Mouse (Mus musculus) megakaryocyte-erythroid progenitor cell, adult 5-6 weeks (primary cell): ENCODE results near the gene Tssc4. TPM values are rescaled to one million over a fixed set of nuclear protein-coding genes. Genes with fewer than 3 reads are reported as not detected.

Experiments
- ATAC-seq: replicated peaks from 2 replicates; pipeline ENCODE4 v1.8.0; 2016; ENCODE audit warnings: mild to moderate bottlenecking, inconsistent platforms; ENCODE audit not compliant: severe bottlenecking, poor library complexity, low FRiP score, low TSS enrichment
- total RNA-seq, 2 experiments: library from RNA; stranded (forward) in 1 of 2; stranded (reverse) in 1 of 2; fragments of 200-1000, 215-1000 nt in 1 of 2; fragments of >200 nt in 1 of 2; fragmentation: Nextera tagmentation in 1 of 2; gene quantifications; 2 replicates each; pipeline ENCODE4 v1.2.3; 2014 to 2017

Tssc4 gene
- total RNA-seq, 2 experiments from 2014 or later, result 37.8 to 58.7 TPM

- ATAC-seq, result no peak
Measured at GRCm38 (mm10) chr7:143064226-143064625, 4.8 kb upstream of the Tssc4 start.

GRCm38 (mm10) chr7:143065692-143066091 is 3.4 kb upstream of the Tssc4 start:
- ATAC-seq, result no peak

GRCm38 (mm10) chr7:143067469-143067868 is 1.6 kb upstream of the Tssc4 start:
- ATAC-seq, result no peak

GRCm38 (mm10) chr7:143067897-143068296 is 1.2 kb upstream of the Tssc4 start:
- no peak for ATAC-seq

GRCm38 (mm10) chr7:143068316-143068881 is 650 bp upstream of the Tssc4 start:
- no peak for ATAC-seq

GRCm38 (mm10) chr7:143069751-143070400 is 827 bp downstream of the Tssc4 start:
- peak; percentile 28 for ATAC-seq

GRCm38 (mm10) chr7:143070506-143071070 is 1.5 kb downstream of the Tssc4 start:
- ATAC-seq, result no peak

- ATAC-seq, result no peak
Measured at GRCm38 (mm10) chr7:143072605-143073004, 3.6 kb downstream of the Tssc4 start.

- ATAC-seq, result no peak
Measured at GRCm38 (mm10) chr7:143073086-143073485, 4.0 kb downstream of the Tssc4 start.

GRCm38 (mm10) chr7:143075394-143075793 is 6.3 kb downstream of the Tssc4 start:
- ATAC-seq, result no peak

- no peak for ATAC-seq
Measured at GRCm38 (mm10) chr7:143077351-143077750, 8.3 kb downstream of the Tssc4 start.

- 0 out of 2 replicates have a peak, but pooled peaks have one; percentile 27 for ATAC-seq
Measured at GRCm38 (mm10) chr7:143082024-143082423, 13.0 kb downstream of the Tssc4 start.

GRCm38 (mm10) chr7:143083708-143084107 is 14.7 kb downstream of the Tssc4 start:
- ATAC-seq, result no peak

GRCm38 (mm10) chr7:143086366-143086765 is 17.3 kb downstream of the Tssc4 start:
- ATAC-seq, result peak; percentile 79

GRCm38 (mm10) chr7:143087070-143087579 is 18.1 kb downstream of the Tssc4 start:
- ATAC-seq, result no peak

GRCm38 (mm10) chr7:143093847-143094246 is 24.8 kb downstream of the Tssc4 start:
- ATAC-seq, result no peak

GRCm38 (mm10) chr7:143094592-143095553 is 25.8 kb downstream of the Tssc4 start, which contains the start of gene Trpm5:
Gene Trpm5 (minus strand): TSS chr7:143094642.
- ATAC-seq, result peak; percentile 43; the same call in 1 of the 2 replicates

GRCm38 (mm10) chr7:143095554-143095907 is 26.5 kb downstream of the Tssc4 start:
- no peak for ATAC-seq

GRCm38 (mm10) chr7:143100759-143101158 is 31.7 kb downstream of the Tssc4 start:
- ATAC-seq, result no peak
